ENCODE assay signal across 17 mouse cellular contexts in genomic region chr5:66415700-66416543, GRCm38 (mm10).
DNase-seq lines count a peak whose midpoint lies in the region; ATAC-seq lines count a peak whose summit lies in the region.
"Had no signal": no experiment of that assay in that cellular context is flagged by ENCODE, and none has a peak within 500 bp of the region (broad histone marks: within the 10 kb centered on the region; RNA-seq: fewer than 3 reads in every experiment).

No protein-coding gene starts in this region.

- no peak overlapping the region for H3K4me3 ChIP-seq in forebrain, embryonic 12.5 days (replicated peaks)
- H3K4me3 ChIP-seq in forebrain, embryonic 10.5 days, result no peak overlapping the region
- no peak overlapping the region for H3K4me3 ChIP-seq in hindbrain, embryonic 13.5 days
- no peak overlapping the region for H3K4me3 ChIP-seq in midbrain, embryonic 16.5 days (ENCODE audit: low read depth, low read length)

- peak; percentile 66 for ATAC-seq in forebrain, embryonic 12.5 days (ENCODE audit: low FRiP score)
- ATAC-seq in hindbrain, embryonic 13.5 days (ENCODE audit: low FRiP score), result peak; percentile 74
- ATAC-seq in midbrain, embryonic 16.5 days, result peak; percentile 65; the same call in 1 of the 2 replicates
- no peak for ATAC-seq in granulocyte monocyte progenitor cell, adult 5-6 weeks (replicated peaks; ENCODE audit: poor library complexity, severe bottlenecking)
- ATAC-seq: intestine, postnatal 0 days had no signal

- H3K9me3 ChIP-seq in forebrain, embryonic 12.5 days, result no peaks in the 10 kb centered on the region
- no peaks in the 10 kb centered on the region for H3K9me3 ChIP-seq in forebrain, embryonic 10.5 days
- no peaks in the 10 kb centered on the region for H3K9me3 ChIP-seq in hindbrain, embryonic 13.5 days
- no peaks in the 10 kb centered on the region for H3K9me3 ChIP-seq in midbrain, embryonic 16.5 days (replicated peaks; ENCODE audit: control insufficient read depth, low read length, poor library complexity, severe bottlenecking)

- no peak overlapping the region for H3K9ac ChIP-seq in forebrain, embryonic 12.5 days
- no peak overlapping the region for H3K9ac ChIP-seq in hindbrain, embryonic 13.5 days
- no peak overlapping the region; the same call in 1 of the 2 replicates for H3K9ac ChIP-seq in midbrain, embryonic 16.5 days (ENCODE audit: low read depth, low read length)

- no peaks in the 10 kb centered on the region for H3K27me3 ChIP-seq in forebrain, embryonic 12.5 days
- H3K27me3 ChIP-seq in forebrain, embryonic 10.5 days (ENCODE audit: poor library complexity, severe bottlenecking), result no peaks in the 10 kb centered on the region
- no peaks in the 10 kb centered on the region for H3K27me3 ChIP-seq in hindbrain, embryonic 13.5 days
- no peaks in the 10 kb centered on the region for H3K27me3 ChIP-seq in midbrain, embryonic 16.5 days (ENCODE audit: control insufficient read depth, insufficient read depth, low read depth, low read length)

- H3K4me1 ChIP-seq in forebrain, embryonic 12.5 days, result peaks cover 32% of the 10 kb centered on the region
- H3K4me1 ChIP-seq in forebrain, embryonic 10.5 days, result peaks cover 32% of the 10 kb centered on the region
- peaks cover 48% of the 10 kb centered on the region for H3K4me1 ChIP-seq in hindbrain, embryonic 13.5 days (replicated peaks)
- H3K4me1 ChIP-seq in midbrain, embryonic 16.5 days (ENCODE audit: control insufficient read depth, insufficient read depth, low read length), result peaks cover 38% of the 10 kb centered on the region

- DNase-seq in forebrain, embryonic 10.5 days (ENCODE audit: extremely low spot score, low spot score), result no peak
- DNase-seq in brain, adult 2 months (ENCODE audit: low read depth, low spot score), result peak; percentile 59
- no peak for DNase-seq in cerebellum, adult 8-10 months
- no peak for DNase-seq in lung, postnatal 14 days
- DNase-seq: adrenal gland, postnatal 36 days; cerebellum, postnatal 25 days; gastrocnemius, postnatal 14 days; kidney, postnatal 14 days; right cerebral cortex, postnatal 14 days; thymus, postnatal 36 days had no signal

- H3K4me2 ChIP-seq in forebrain, embryonic 12.5 days, result no peak overlapping the region
- H3K4me2 ChIP-seq in hindbrain, embryonic 13.5 days, result no peak overlapping the region
- 0 out of 2 replicates have a peak overlapping the region, but pooled peaks have one; percentile 26 for H3K4me2 ChIP-seq in midbrain, embryonic 16.5 days (ENCODE audit: low read length)
- H3K4me2 ChIP-seq: heart, embryonic 11.5 days; liver, embryonic 11.5 days had no signal

- H3K36me3 ChIP-seq in forebrain, embryonic 12.5 days (replicated peaks), result no peaks in the 10 kb centered on the region
- no peaks in the 10 kb centered on the region for H3K36me3 ChIP-seq in forebrain, embryonic 10.5 days (replicated peaks)
- no peaks in the 10 kb centered on the region for H3K36me3 ChIP-seq in hindbrain, embryonic 13.5 days
- no peaks in the 10 kb centered on the region for H3K36me3 ChIP-seq in midbrain, embryonic 16.5 days (ENCODE audit: control insufficient read depth, insufficient read depth, low read length)

- H3K27ac ChIP-seq in forebrain, embryonic 12.5 days, result peak overlapping the region; percentile 73
- H3K27ac ChIP-seq in forebrain, embryonic 10.5 days, result no peak overlapping the region
- H3K27ac ChIP-seq in hindbrain, embryonic 13.5 days, result peak overlapping the region; percentile 72
- peak overlapping the region; percentile 75 for H3K27ac ChIP-seq in midbrain, embryonic 16.5 days (ENCODE audit: low read length)

- WGBS in forebrain, embryonic 12.5 days, result 59% methylated on average over 7 of the region's 7 CpGs
- 73% methylated on average over 7 of the region's 7 CpGs for WGBS in forebrain, embryonic 10.5 days
- WGBS in hindbrain, embryonic 13.5 days, result 40% methylated on average over 7 of the region's 7 CpGs
- 25% methylated on average over 7 of the region's 7 CpGs for WGBS in midbrain, embryonic 16.5 days
